Mouse (Mus musculus) hindlimb bud, embryonic 11.5 days (tissue): ENCODE results near the gene Mrps11.
A peak's percentile ranks its signal among the peaks of the same experiment; 100 is the strongest.

Experiments used
- DNase-seq: peaks from one replicate; pipeline ENCODE4 v3.0.0-alpha.2; 2012; ENCODE audit warnings: low read depth, low spot score; ENCODE audit errors: extremely low spot score

Gene Mrps11

GRCm38 (mm10) chr7:78791359-78792222 is 8.7 kb downstream of the Mrps11 start:
- DNase-seq: peak; percentile 44

- no peak for DNase-seq
Observed at GRCm38 (mm10) chr7:78793895-78794570, 11.1 kb downstream of the Mrps11 start.

GRCm38 (mm10) chr7:78794571-78795092 is 11.7 kb downstream of the Mrps11 start:
- DNase-seq: no peak

- no peak for DNase-seq
Observed at GRCm38 (mm10) chr7:78796624-78797023, 13.7 kb downstream of the Mrps11 start.

GRCm38 (mm10) chr7:78797843-78798455 is 15.0 kb downstream of the Mrps11 start:
- DNase-seq: no peak

GRCm38 (mm10) chr7:78799730-78800496 is 17.0 kb downstream of the Mrps11 start:
- no peak for DNase-seq

GRCm38 (mm10) chr7:78803841-78804240 is 20.9 kb downstream of the Mrps11 start:
- no peak for DNase-seq

GRCm38 (mm10) chr7:78807192-78807591 is 24.3 kb downstream of the Mrps11 start:
- DNase-seq: no peak

- no peak for DNase-seq
Observed at GRCm38 (mm10) chr7:78813791-78814190, 30.9 kb downstream of the Mrps11 start.

GRCm38 (mm10) chr7:78814766-78815165 is 31.8 kb downstream of the Mrps11 start:
- DNase-seq: no peak

GRCm38 (mm10) chr7:78818336-78818735 is 35.4 kb downstream of the Mrps11 start:
- DNase-seq: no peak

GRCm38 (mm10) chr7:78826682-78827385 is 43.9 kb downstream of the Mrps11 start:
- no peak for DNase-seq

- no peak for DNase-seq
Observed at GRCm38 (mm10) chr7:78827749-78828362, 44.9 kb downstream of the Mrps11 start.

- DNase-seq: no peak
Observed at GRCm38 (mm10) chr7:78835656-78836055, 52.7 kb downstream of the Mrps11 start.

GRCm38 (mm10) chr7:78837250-78837649 is 54.3 kb downstream of the Mrps11 start:
- no peak for DNase-seq

GRCm38 (mm10) chr7:78841601-78842000 is 58.7 kb downstream of the Mrps11 start:
- no peak for DNase-seq
